Mouse (Mus musculus) ES-Bruce4 (cell line): ENCODE measurements at regions not wholly inside any gene's neighbourhood (a gene's known extent, or its start where the extent isn't known, plus 50 kb on each side); places are given as distances from the start of the nearest gene placed in this dataset.

ENCODE experiments used
- CTCF ChIP-seq: IDR thresholded peaks from one replicate; pipeline ENCODE4 v1.8.1; 2011; ENCODE audit warnings: low read depth, low read length
- EP300 ChIP-seq: IDR thresholded peaks from 2 replicates; pipeline ENCODE4 v1.6.1; 2011; ENCODE audit warnings: low read depth, low read length; ENCODE audit not compliant: insufficient read depth
- POLR2A ChIP-seq: IDR thresholded peaks from one replicate; pipeline ENCODE4 v1.8.1; 2011; ENCODE audit warnings: low read length; ENCODE audit not compliant: insufficient read depth

GRCm38 (mm10) chr6:104984144-104984543 lies 491.6 kb downstream of the Cntn6 start:
- TF ChIP-seq EP300 (no peak), POLR2A (no peak), CTCF (no peak)
